Mouse (Mus musculus): ENCODE data around the gene Pdlim7.

DNA sequence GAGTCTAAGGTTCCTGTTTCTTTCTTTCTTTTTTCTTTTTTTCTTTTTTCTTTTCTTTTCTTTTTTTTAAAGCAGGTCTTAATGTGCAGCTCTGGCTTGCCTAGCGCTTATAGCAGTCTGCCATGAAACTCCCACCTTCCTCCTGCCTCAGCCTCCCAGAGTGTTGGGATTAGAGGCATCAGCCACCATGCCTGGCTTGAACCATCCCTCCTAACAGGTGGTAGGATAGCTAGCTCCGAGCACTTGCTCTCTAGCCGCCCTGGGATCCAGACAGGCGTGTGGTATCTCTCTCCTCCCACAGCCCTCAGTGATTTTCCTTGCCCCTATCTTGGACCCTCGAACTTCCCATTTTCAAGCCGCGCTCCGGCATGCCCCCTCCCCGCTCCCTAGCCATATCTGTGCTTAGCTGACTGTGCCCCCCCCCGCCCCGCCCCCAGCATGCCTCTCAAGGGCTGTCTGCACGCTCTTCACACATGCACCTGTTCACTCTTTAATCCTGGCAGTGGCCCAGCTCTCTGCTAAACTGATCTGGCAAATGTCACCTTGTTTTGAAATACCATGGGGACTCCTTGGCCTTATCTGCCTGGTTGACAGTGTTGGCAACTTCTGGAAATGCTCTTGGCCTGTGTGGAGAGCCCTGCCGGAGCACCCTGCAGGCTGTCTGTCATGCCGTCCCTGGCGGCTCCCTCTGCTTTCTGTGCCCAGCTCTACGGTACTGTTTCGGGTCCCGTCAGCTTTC, 18.4 kb downstream of the Pdlim7 start:
- TF ChIP-seq TBP (conservative IDR thresholded peaks at IDR 0.05; ENCODE audit: low read depth, low read length), result no peak
- TF ChIP-seq RAD21 (IDR thresholded peaks at IDR 0.05; ENCODE audit: low read depth, low read length), result no peak
- TF ChIP-seq POLR2A (IDR thresholded peaks at IDR 0.05; ENCODE audit: low read depth, low read length), result no peak

Measured in CH12.LX (cell line).